Mouse (Mus musculus): Measurements from ENCODE around the gene Nek2. TPM values are rescaled to one million over a fixed set of nuclear protein-coding genes. Genes with fewer than 3 reads are reported as not detected.

The Nek2 gene
- polyA plus RNA-seq, 1 experiment from 2014 or later, result 10.6 TPM

- WGBS, result 54% methylated on average over 12 of the region's 12 CpGs
- no peaks in the 10 kb centered on the region for H3K36me3 ChIP-seq (ENCODE audit: control insufficient read depth, insufficient read depth, low read length)
- no peak overlapping the region for H3K9ac ChIP-seq (ENCODE audit: low read length)
- no peak overlapping the region for H3K4me2 ChIP-seq (replicated peaks; ENCODE audit: low read depth)
- DNase-seq (ENCODE audit: low spot score) (no peak), ATAC-seq (ENCODE audit: low FRiP score, low TSS enrichment) (no peak)
- no peaks in the 10 kb centered on the region for H3K4me1 ChIP-seq (replicated peaks; ENCODE audit: control insufficient read depth, insufficient read depth)
- H3K27me3 ChIP-seq (ENCODE audit: control insufficient read depth, insufficient read depth, low read length), result no peaks in the 10 kb centered on the region
- H3K4me3 ChIP-seq (ENCODE audit: low read depth, low read length), result no peak overlapping the region
- TF ChIP-seq EP300 (optimal IDR thresholded peaks at IDR 0.05) (no peak), CTCF (IDR thresholded peaks at IDR 0.05; ENCODE audit: low read depth) (no peak)
- H3K9me3 ChIP-seq (ENCODE audit: control insufficient read depth, low read length), result no peaks in the 10 kb centered on the region
- no peak overlapping the region for H3K27ac ChIP-seq (replicated peaks)
Measured at GRCm38 (mm10) chr1:191808688-191809223, 12.5 kb upstream of the Nek2 start.

- Histone ChIP-seq H3K27me3 (ENCODE audit: control insufficient read depth, insufficient read depth, low read length) (no peaks in the 10 kb centered on the region), H3K4me1 (replicated peaks; ENCODE audit: control insufficient read depth, insufficient read depth) (no peaks in the 10 kb centered on the region), H3K36me3 (ENCODE audit: control insufficient read depth, insufficient read depth, low read length) (no peaks in the 10 kb centered on the region), H3K9me3 (ENCODE audit: control insufficient read depth, low read length) (no peaks in the 10 kb centered on the region), H3K27ac (replicated peaks) (no peak overlapping the region), H3K9ac (ENCODE audit: low read length) (no peak overlapping the region), H3K4me3 (ENCODE audit: low read depth, low read length) (no peak overlapping the region), H3K4me2 (replicated peaks; ENCODE audit: low read depth) (no peak overlapping the region)
- TF ChIP-seq EP300 (optimal IDR thresholded peaks at IDR 0.05), result no peak
- ATAC-seq (ENCODE audit: low FRiP score, low TSS enrichment) (no peak), DNase-seq (ENCODE audit: low spot score) (no peak)
- WGBS, result 85% methylated on average over 12 of the region's 12 CpGs
Measured at GRCm38 (mm10) chr1:191811774-191812173, 9.5 kb upstream of the Nek2 start.

- H3K9ac ChIP-seq (ENCODE audit: low read length), result no peak overlapping the region
- H3K36me3 ChIP-seq (ENCODE audit: control insufficient read depth, insufficient read depth, low read length), result no peaks in the 10 kb centered on the region
- no peak overlapping the region for H3K4me2 ChIP-seq (replicated peaks; ENCODE audit: low read depth)
- H3K27ac ChIP-seq (replicated peaks), result no peak overlapping the region
- WGBS, result 79% methylated on average over 13 of the region's 13 CpGs
- ATAC-seq (ENCODE audit: low FRiP score, low TSS enrichment), result no peak
- no peak for DNase-seq (ENCODE audit: low spot score)
- no peak for TF ChIP-seq CTCF (IDR thresholded peaks at IDR 0.05; ENCODE audit: low read depth)
- no peak for TF ChIP-seq EP300 (optimal IDR thresholded peaks at IDR 0.05)
- H3K27me3 ChIP-seq (ENCODE audit: control insufficient read depth, insufficient read depth, low read length), result no peaks in the 10 kb centered on the region
- H3K4me1 ChIP-seq (replicated peaks; ENCODE audit: control insufficient read depth, insufficient read depth), result no peaks in the 10 kb centered on the region
- no peaks in the 10 kb centered on the region for H3K9me3 ChIP-seq (ENCODE audit: control insufficient read depth, low read length)
- H3K4me3 ChIP-seq (ENCODE audit: low read depth, low read length), result no peak overlapping the region
Measured at GRCm38 (mm10) chr1:191812949-191813691, 8.1 kb upstream of the Nek2 start.

- Histone ChIP-seq H3K4me1 (replicated peaks; ENCODE audit: control insufficient read depth, insufficient read depth) (no peaks in the 10 kb centered on the region), H3K27ac (replicated peaks) (no peak overlapping the region), H3K27me3 (ENCODE audit: control insufficient read depth, insufficient read depth, low read length) (no peaks in the 10 kb centered on the region), H3K9ac (ENCODE audit: low read length) (no peak overlapping the region), H3K4me3 (ENCODE audit: low read depth, low read length) (no peak overlapping the region), H3K4me2 (replicated peaks; ENCODE audit: low read depth) (no peak overlapping the region), H3K9me3 (ENCODE audit: control insufficient read depth, low read length) (no peaks in the 10 kb centered on the region), H3K36me3 (ENCODE audit: control insufficient read depth, insufficient read depth, low read length) (no peaks in the 10 kb centered on the region)
- TF ChIP-seq CTCF (IDR thresholded peaks at IDR 0.05; ENCODE audit: low read depth) (no peak), EP300 (optimal IDR thresholded peaks at IDR 0.05) (no peak)
- DNase-seq (ENCODE audit: low spot score) (no peak), ATAC-seq (ENCODE audit: low FRiP score, low TSS enrichment) (no peak)
- 79% methylated on average over 4 of the region's 4 CpGs for WGBS
Measured at GRCm38 (mm10) chr1:191814240-191814639, 7.0 kb upstream of the Nek2 start.

- H3K27me3 ChIP-seq (ENCODE audit: control insufficient read depth, insufficient read depth, low read length), result no peaks in the 10 kb centered on the region
Measured at GRCm38 (mm10) chr1:191814935-191815334, 6.3 kb upstream of the Nek2 start.

GRCm38 (mm10) chr1:191816596-191816995, 4.6 kb upstream of the Nek2 start:
- Histone ChIP-seq H3K36me3 (ENCODE audit: control insufficient read depth, insufficient read depth, low read length) (no peaks in the 10 kb centered on the region), H3K4me2 (replicated peaks; ENCODE audit: low read depth) (no peak overlapping the region), H3K4me1 (replicated peaks; ENCODE audit: control insufficient read depth, insufficient read depth) (no peaks in the 10 kb centered on the region), H3K9ac (ENCODE audit: low read length) (no peak overlapping the region), H3K27me3 (ENCODE audit: control insufficient read depth, insufficient read depth, low read length) (no peaks in the 10 kb centered on the region), H3K27ac (replicated peaks) (no peak overlapping the region), H3K9me3 (ENCODE audit: control insufficient read depth, low read length) (no peaks in the 10 kb centered on the region), H3K4me3 (ENCODE audit: low read depth, low read length) (no peak overlapping the region)
- ATAC-seq (ENCODE audit: low FRiP score, low TSS enrichment), result no peak
- TF ChIP-seq EP300 (optimal IDR thresholded peaks at IDR 0.05), result no peak
- no peak for TF ChIP-seq CTCF (IDR thresholded peaks at IDR 0.05; ENCODE audit: low read depth)
- WGBS, result 66% methylated on average over 3 of the region's 3 CpGs
- DNase-seq (ENCODE audit: low spot score), result no peak

More at GRCm38 (mm10) chr1:191814935-191815334, 6.3 kb upstream of the Nek2 start:
- no peaks in the 10 kb centered on the region for H3K4me1 ChIP-seq (replicated peaks; ENCODE audit: control insufficient read depth, insufficient read depth)
- 34% methylated on average over 5 of the region's 5 CpGs for WGBS
- ATAC-seq (ENCODE audit: low FRiP score, low TSS enrichment) (no peak), DNase-seq (ENCODE audit: low spot score) (no peak)
- no peak overlapping the region for H3K4me2 ChIP-seq (replicated peaks; ENCODE audit: low read depth)
- no peak overlapping the region for H3K9ac ChIP-seq (ENCODE audit: low read length)
- no peaks in the 10 kb centered on the region for H3K9me3 ChIP-seq (ENCODE audit: control insufficient read depth, low read length)
- H3K4me3 ChIP-seq (ENCODE audit: low read depth, low read length), result no peak overlapping the region
- TF ChIP-seq CTCF (IDR thresholded peaks at IDR 0.05; ENCODE audit: low read depth) (no peak), EP300 (optimal IDR thresholded peaks at IDR 0.05) (no peak)
- no peaks in the 10 kb centered on the region for H3K36me3 ChIP-seq (ENCODE audit: control insufficient read depth, insufficient read depth, low read length)
- H3K27ac ChIP-seq (replicated peaks), result no peak overlapping the region
